Mouse (Mus musculus): ENCODE measurements at regions not wholly inside any gene's neighbourhood (a gene's known extent, or its start where the extent isn't known, plus 50 kb on each side); places are given as distances from the start of the nearest gene placed in this dataset.

DNA sequence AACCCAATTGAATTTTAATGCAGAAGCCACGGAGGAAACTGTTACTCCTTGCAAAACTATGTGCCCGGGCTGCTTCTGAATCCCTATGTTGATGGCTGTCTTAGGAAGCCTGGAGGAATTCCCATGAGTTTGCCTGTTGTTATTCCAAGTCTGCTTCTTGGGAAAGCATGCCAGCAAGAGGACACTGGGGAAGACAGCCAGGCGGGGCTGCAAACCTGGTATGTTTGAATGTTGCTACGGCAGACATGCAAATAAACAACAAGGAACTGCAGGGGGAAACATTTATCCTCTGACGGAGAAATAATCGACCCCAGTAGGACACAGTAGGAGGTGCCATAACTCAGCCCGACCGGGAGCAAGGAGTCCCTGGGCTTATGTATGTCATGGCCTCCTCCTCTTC is 168.0 kb downstream of the Gm11077 start:
- H3K27me3 ChIP-seq (ENCODE audit: insufficient read depth, low read length): no peaks in the 10 kb centered on the region
- ATAC-seq (ENCODE audit: low FRiP score) (no peak), DNase-seq (ENCODE audit: low spot score) (peak; percentile 34)
- H3K9me3 ChIP-seq (ENCODE audit: low read length): no peaks in the 10 kb centered on the region
- no peak overlapping the region for H3K27ac ChIP-seq (ENCODE audit: low read depth, low read length)
- no peak overlapping the region for H3K4me3 ChIP-seq (ENCODE audit: low read depth, low read length)
- H3K36me3 ChIP-seq (ENCODE audit: insufficient read depth, low read length): no peaks in the 10 kb centered on the region
- WGBS: 35% methylated on average over 8 of the region's 8 CpGs
- no peak overlapping the region for H3K4me2 ChIP-seq (ENCODE audit: low read depth, low read length, poor library complexity, severe bottlenecking)
- no peak overlapping the region for H3K9ac ChIP-seq (replicated peaks; ENCODE audit: low read length, poor library complexity, severe bottlenecking)
- no peaks in the 10 kb centered on the region for H3K4me1 ChIP-seq (ENCODE audit: insufficient read depth, low read length)
- no peak for TF ChIP-seq CTCF (IDR thresholded peaks at IDR 0.05)

DNA sequence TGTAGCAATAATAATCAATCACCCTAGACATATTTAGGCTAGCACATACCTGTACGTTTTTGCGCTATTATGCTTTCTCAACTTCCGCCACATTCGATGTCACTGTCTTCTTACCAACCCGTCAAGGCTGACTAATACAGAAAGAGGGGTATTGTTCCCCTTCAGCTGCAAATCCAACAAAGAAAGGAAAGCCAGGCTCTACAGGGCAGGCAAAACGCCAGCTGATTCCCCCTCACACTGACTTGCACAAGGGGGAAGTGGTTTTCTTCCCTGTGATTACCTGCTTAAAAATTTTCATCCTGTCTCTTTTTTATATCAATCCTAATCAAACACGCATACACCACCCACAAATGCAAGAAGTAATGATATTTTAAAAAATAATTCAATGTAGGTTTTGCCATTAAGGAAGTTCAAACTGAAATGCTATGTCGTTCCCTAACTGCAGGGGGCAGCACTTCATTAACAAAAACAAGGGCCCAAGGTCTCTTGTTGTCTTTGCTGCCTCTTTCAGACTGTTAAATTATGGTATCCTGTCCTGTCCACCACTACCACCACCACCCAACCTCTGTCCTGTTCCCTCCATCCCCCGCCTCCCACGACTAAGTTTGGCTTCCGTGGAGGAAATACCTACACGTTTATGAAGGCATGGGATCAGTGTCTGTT is 195.4 kb downstream of the Gm11077 start:
- DNase-seq (ENCODE audit: low spot score) (peak; percentile 70), ATAC-seq (ENCODE audit: low FRiP score) (no peak)
- Histone ChIP-seq H3K9ac (replicated peaks; ENCODE audit: low read length, poor library complexity, severe bottlenecking) (no peak overlapping the region), H3K4me3 (ENCODE audit: low read depth, low read length) (no peak overlapping the region), H3K4me2 (ENCODE audit: low read depth, low read length, poor library complexity, severe bottlenecking) (no peak overlapping the region; the same call in 1 of the 2 replicates), H3K27me3 (ENCODE audit: insufficient read depth, low read length) (no peaks in the 10 kb centered on the region), H3K36me3 (ENCODE audit: insufficient read depth, low read length) (no peaks in the 10 kb centered on the region), H3K4me1 (ENCODE audit: insufficient read depth, low read length) (no peaks in the 10 kb centered on the region), H3K9me3 (ENCODE audit: low read length) (no peaks in the 10 kb centered on the region), H3K27ac (ENCODE audit: low read depth, low read length) (no peak overlapping the region)
- TF ChIP-seq CTCF (IDR thresholded peaks at IDR 0.05): peak; percentile 73
- WGBS: 43% methylated on average over 12 of the region's 12 CpGs

DNA sequence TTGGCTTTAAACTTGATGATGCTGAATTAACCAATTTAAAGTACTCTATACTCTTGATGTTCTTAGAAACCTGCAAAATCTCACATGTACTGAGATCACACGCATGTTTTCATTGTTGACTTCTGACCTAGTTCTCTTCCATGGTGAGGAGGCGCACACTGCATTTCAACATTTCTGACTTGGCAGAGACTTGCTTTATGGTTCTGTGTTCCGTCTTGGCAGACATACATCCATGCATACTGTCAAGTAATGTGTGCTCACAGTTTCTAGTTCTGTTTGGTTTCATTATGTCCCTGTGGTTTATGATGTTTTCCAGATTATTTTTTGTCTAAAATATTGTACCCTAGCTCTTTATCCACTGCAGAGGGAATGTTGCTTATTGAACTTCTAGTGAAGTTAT is 198.5 kb downstream of the Gm11077 start:
- 96% methylated on average over 3 of the region's 3 CpGs for WGBS

DNA sequence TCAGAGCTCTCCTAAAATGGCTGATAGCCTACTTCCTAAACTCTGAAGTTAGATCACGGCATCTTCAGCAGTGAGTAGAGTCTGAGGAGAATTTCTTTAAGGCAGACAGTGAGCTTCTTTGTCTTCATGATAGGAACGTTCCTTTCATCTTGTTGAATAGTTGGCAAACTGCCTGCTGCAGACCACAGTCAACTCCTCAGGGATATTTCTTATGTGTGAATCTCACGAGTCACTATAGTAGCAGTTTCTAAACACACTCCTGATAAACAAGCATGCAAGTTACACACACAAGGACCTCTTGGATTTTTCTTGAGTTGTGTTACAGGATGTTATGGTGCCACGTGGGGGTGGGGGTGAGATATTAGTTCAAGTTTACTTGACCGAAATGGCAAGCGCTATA is 205.2 kb downstream of the Gm11077 start:
- peak; percentile 33 for DNase-seq (ENCODE audit: low spot score)
- ATAC-seq (ENCODE audit: low FRiP score): no peak
- 63% methylated on average over 6 of the region's 6 CpGs for WGBS
- Histone ChIP-seq H3K4me2 (ENCODE audit: low read depth, low read length, poor library complexity, severe bottlenecking) (no peak overlapping the region), H3K9ac (replicated peaks; ENCODE audit: low read length, poor library complexity, severe bottlenecking) (no peak overlapping the region), H3K9me3 (ENCODE audit: low read length) (no peaks in the 10 kb centered on the region), H3K4me1 (ENCODE audit: insufficient read depth, low read length) (no peaks in the 10 kb centered on the region), H3K27ac (ENCODE audit: low read depth, low read length) (no peak overlapping the region), H3K27me3 (ENCODE audit: insufficient read depth, low read length) (no peaks in the 10 kb centered on the region), H3K4me3 (ENCODE audit: low read depth, low read length) (no peak overlapping the region), H3K36me3 (ENCODE audit: insufficient read depth, low read length) (no peaks in the 10 kb centered on the region)
- TF ChIP-seq CTCF (IDR thresholded peaks at IDR 0.05): no peak

More for the DNA sequence above, 198.5 kb downstream of the Gm11077 start:
- Histone ChIP-seq H3K9ac (replicated peaks; ENCODE audit: low read length, poor library complexity, severe bottlenecking) (no peak overlapping the region), H3K27ac (ENCODE audit: low read depth, low read length) (no peak overlapping the region), H3K4me1 (ENCODE audit: insufficient read depth, low read length) (no peaks in the 10 kb centered on the region), H3K27me3 (ENCODE audit: insufficient read depth, low read length) (no peaks in the 10 kb centered on the region), H3K9me3 (ENCODE audit: low read length) (no peaks in the 10 kb centered on the region), H3K36me3 (ENCODE audit: insufficient read depth, low read length) (no peaks in the 10 kb centered on the region), H3K4me2 (ENCODE audit: low read depth, low read length, poor library complexity, severe bottlenecking) (no peak overlapping the region), H3K4me3 (ENCODE audit: low read depth, low read length) (no peak overlapping the region)
- no peak for ATAC-seq (ENCODE audit: low FRiP score)
- no peak for DNase-seq (ENCODE audit: low spot score)
- TF ChIP-seq CTCF (IDR thresholded peaks at IDR 0.05): no peak

DNA sequence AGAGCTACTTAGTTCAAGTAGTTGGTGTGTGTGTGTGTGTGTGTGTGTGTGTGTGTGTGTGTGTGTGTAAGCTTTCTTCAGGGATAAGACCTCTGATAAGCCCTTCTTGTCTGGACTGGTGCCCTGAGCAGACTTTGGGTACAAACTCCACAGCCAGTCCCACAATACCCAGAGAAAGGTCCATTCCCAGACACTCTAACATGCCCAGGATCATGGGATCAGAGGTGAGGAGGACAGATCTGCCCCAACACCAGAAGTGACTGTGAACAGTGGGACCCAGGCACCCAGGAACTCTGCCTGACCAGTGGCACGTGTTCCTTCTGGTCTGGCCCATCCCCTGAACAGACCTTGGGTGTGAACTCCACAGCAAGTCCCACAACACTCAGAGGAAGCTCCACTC is 208.9 kb downstream of the Gm11077 start:
- Histone ChIP-seq H3K36me3 (ENCODE audit: insufficient read depth, low read length) (no peaks in the 10 kb centered on the region), H3K9me3 (ENCODE audit: low read length) (no peaks in the 10 kb centered on the region), H3K4me1 (ENCODE audit: insufficient read depth, low read length) (no peaks in the 10 kb centered on the region), H3K27me3 (ENCODE audit: insufficient read depth, low read length) (no peaks in the 10 kb centered on the region), H3K4me2 (ENCODE audit: low read depth, low read length, poor library complexity, severe bottlenecking) (no peak overlapping the region), H3K9ac (replicated peaks; ENCODE audit: low read length, poor library complexity, severe bottlenecking) (no peak overlapping the region), H3K27ac (ENCODE audit: low read depth, low read length) (no peak overlapping the region), H3K4me3 (ENCODE audit: low read depth, low read length) (no peak overlapping the region)
- WGBS: 94% methylated on average over 1 of the region's 1 CpGs
- no peak for ATAC-seq (ENCODE audit: low FRiP score)
- DNase-seq (ENCODE audit: low spot score): no peak
- no peak for TF ChIP-seq CTCF (IDR thresholded peaks at IDR 0.05)

DNA sequence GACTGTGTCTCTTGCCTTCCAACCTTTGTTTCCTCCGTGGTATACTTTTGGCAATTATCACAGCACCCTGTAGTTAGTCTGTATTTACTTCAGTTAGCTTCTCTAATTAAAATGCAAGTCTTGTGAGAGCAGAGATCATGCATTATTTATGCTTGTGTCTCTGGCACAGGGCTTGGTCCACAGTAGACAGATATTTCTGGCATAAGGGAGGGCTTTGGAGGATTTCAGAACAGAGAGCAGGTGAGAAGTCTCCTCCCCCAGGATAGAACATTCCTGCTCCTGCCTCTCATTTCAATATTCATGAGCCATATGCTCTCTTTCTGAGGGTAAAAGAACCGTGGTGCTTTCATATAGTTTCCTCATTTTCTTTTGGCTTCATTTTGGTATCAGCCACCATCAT is 217.6 kb downstream of the Gm11077 start:
- H3K9ac ChIP-seq (replicated peaks; ENCODE audit: low read length, poor library complexity, severe bottlenecking): no peak overlapping the region
- H3K9me3 ChIP-seq (ENCODE audit: low read length): no peaks in the 10 kb centered on the region
- H3K36me3 ChIP-seq (ENCODE audit: insufficient read depth, low read length): no peaks in the 10 kb centered on the region
- DNase-seq (ENCODE audit: low spot score) (peak; percentile 39), ATAC-seq (ENCODE audit: low FRiP score) (no peak)
- H3K4me2 ChIP-seq (ENCODE audit: low read depth, low read length, poor library complexity, severe bottlenecking): no peak overlapping the region
- no peak overlapping the region for H3K27ac ChIP-seq (ENCODE audit: low read depth, low read length)
- 13% methylated on average over 2 of the region's 2 CpGs for WGBS
- no peak overlapping the region for H3K4me3 ChIP-seq (ENCODE audit: low read depth, low read length)
- no peaks in the 10 kb centered on the region for H3K4me1 ChIP-seq (ENCODE audit: insufficient read depth, low read length)
- no peak for TF ChIP-seq CTCF (IDR thresholded peaks at IDR 0.05)
- H3K27me3 ChIP-seq (ENCODE audit: insufficient read depth, low read length): no peaks in the 10 kb centered on the region

Measured in midbrain, postnatal 0 days (tissue).